Mouse (Mus musculus) monocyte, adult 2 months (primary cell): ENCODE measurements around the gene Btbd8.

Source experiments
- DNase-seq, 2 experiments: peaks; one replicate each; pipeline ENCODE4 v3.0.0; 2022; ENCODE audit warnings: low spot score in 2 of 2, low read depth in 1 of 2

The Btbd8 gene

DNA sequence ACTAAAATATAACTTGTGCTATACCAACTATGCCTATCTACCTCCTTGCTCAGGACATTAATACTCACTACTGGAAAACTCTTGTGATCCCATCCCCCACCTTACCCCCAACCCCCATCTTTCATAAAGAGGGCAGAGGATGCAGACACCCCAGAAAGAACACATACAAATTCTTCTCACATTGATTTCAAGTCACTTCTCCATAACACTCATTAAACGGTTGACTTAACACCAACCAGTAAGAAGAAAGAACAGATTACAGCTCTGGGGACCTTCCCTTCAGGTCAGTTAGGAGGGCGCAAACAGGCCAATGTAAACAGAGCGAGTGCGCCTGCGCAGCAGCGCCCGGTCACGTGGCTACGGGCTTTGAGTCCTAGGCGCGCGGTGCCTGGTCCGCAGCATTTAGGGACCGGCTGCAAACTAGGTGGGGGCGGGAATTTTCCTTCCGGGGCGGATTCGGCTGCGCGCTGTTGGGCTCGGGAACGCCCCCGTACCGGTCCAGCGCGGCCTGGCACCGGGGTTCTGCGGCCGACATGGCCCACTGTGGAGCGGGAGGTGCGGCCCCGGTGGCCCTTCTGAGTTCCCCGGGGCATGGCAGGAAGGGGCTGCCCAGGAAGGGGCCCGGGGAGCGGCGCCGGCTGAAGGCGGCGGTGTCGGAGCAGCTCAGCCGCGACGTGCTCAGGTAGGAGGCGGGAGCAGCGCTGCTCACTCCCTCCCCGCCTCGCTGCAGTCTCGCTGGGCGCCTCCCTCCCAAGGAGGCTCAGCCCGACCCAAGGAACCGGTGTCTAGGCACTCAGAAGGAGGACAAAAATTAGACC, at the start of gene Btbd8:
TSS of gene Btbd8 (plus strand) at position 534 of the 818 bp plus-strand sequence.
- DNase-seq = peak; percentile 73 to 85

DNA sequence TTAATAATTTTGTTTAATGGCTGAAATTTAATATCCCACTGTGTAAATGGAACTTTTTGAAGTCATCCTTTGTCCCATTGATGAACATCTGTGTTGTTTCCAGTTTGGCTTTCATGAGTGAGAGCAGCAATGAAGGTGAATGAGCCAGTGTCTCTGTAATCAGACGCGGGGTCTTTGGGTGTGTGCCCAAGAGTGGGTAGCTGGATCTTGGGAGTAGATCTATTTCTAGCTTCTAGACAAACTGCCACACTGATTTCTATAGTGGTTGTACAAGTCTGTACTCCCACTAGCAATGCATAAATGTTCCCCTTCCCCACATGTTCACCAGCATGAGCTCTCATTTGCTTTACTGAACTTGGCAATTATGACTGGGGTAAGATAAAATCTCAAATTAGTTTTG, 48.4 kb upstream of the Btbd8 start:
- no peak for DNase-seq

DNA sequence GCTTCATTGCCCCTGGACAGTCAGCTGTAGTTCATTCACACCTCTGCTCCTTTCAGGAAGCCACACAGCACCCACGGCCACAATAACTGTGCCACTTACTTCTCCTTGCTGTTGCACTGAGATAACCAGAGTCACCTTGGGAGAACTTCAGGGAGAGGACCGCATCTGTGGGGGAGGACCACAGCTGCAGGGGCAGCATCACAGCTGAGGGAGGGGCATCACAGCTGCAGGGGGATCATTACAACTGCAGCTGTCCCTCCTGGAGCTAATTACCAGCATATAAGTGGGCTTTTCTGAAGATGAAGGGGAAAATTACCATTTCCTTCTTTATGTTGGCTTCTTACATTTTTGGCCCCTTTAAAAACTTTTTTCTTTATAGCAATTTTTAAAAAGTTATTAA, 43.4 kb upstream of the Btbd8 start:
- DNase-seq = no peak

DNA sequence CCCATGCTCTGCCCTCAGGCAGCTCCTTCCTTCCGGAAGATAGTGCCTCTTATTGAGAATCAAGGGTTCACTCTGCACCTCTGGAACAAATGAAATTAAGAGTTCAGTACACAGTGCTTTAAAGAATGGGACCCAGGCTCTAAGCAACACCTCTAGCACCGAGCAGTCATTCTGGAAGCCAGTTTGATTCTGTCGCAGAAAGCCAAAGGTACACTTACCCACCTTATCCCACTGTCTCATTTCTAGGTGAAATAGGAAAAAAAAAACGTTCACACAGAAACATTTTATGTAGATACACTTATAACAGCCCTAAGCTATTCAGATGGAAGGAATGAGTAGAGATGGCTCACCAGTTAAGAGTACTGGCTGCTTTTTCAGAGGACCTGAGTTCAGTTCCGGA, 35.4 kb upstream of the Btbd8 start, which contains the start of gene Ephx4:
TSS of gene Ephx4 (plus strand) at position 301 of the 400 bp plus-strand sequence.
- DNase-seq = no peak

DNA sequence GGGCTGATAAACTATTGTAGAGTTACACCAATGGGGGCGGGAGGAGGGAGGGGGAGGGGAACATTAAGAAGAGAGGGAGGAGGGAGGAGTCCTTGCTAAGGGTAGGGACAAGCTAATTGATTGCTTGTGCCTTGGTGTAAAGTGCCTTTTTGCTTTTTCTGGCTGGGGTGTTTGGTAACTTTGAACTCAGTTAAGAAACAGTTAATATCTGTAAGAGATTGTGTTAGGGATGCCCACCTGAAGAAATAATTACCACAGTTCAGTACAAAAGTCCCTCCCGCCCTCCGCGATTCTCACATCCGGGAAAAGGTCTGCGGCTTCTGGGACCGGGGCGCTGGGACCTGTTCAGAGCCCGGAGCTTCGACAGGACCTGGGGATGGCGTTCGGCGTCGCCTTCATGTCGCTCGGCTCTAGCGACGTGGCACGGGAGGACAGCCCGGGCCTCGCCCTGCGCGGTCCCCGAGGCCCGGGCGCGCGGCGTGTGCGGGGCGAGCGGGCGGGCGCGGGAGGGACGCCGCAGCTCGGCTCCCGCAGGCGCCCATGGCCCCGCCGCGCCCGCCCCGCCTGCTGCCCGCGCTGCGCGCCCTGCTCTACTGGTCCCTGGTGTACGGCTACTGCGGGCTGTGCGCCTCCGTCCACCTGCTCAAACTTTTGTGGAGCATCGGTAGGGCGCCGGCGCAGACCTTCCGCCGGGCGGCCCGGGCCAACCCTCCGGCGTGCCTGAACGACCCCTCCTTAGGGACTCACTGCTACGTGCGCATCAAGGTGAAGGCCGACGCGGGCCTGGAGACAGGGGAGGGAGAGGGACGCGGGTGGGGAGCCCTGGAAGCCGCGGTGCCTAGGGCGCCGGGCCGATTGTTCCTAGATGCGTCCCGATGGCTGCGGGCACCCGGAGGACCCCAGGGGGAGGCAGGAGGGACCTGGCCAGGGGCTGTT, 34.5 kb upstream of the Btbd8 start:
- DNase-seq = no peak

DNA sequence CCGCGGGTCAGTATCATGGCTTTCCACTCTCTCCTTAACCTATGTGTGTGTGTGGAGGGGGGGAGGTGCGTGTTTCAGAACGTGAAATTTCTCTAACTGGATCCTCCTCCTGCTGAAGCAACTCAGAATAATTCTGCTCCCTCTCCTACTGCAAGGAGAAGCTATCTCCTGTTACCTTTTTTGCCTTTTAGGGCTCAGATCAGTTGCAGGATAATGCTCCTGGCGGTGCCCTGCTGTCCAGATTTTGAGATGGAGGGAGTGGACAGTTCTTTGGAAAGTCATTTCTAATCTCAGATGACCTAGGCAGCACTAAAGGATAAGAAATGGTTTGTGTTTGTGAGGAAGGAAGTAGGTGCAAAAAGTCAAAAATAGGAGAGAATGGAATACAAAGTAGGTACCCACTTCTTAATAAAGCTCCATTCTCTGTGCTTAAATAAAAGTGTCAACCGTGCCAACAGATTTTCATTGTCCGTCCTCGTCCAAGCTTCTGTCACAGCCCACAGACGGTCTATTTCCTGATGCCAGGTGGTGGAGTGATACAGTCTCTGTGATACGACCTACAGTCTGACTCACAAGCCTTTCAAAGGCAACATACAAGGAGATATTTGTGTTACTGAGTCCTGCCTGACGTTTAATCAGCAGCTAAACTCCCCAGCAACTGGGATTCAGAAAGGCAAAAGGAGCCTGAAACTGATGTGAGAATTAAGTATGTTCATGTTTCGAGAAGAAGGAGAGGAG, 33.7 kb upstream of the Btbd8 start:
- no peak for DNase-seq

DNA sequence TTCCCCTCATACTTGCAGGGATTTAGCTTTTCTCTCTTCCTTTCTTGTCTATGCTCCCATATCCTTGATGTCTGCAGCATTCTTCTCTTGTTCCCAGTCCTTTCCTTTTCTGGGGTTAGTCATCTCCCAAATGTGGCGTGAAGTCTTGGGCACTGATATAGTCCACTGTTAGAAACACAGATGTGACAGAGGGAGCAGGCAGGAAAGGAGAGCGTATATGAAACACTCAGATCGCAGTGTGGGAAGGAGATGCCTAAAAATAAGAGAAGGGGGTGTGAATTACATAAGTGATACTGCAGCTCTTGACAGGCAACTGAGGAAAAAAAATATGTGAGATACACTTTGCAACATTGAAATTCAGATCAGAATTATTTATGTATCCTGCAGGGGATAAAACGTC, 32.4 kb upstream of the Btbd8 start:
- no peak for DNase-seq

DNA sequence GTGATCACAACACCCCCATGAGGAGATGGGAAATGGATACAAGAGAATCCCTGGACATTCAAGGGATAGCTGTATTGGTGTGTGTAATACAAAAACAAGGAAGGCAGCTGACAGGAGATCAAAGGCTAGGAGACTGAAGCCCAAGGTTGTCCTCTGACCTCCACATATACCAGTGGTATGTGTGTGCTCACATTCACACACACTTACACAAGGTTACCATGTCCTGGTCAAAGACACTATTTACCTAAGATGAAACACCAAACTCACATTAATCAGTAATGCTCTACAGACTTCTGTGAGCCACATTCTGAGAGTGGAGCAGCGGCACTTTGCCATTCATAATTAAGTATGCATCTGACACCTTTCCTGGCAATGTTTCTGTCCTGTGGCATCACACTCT, 27.5 kb upstream of the Btbd8 start:
- DNase-seq = no peak

DNA sequence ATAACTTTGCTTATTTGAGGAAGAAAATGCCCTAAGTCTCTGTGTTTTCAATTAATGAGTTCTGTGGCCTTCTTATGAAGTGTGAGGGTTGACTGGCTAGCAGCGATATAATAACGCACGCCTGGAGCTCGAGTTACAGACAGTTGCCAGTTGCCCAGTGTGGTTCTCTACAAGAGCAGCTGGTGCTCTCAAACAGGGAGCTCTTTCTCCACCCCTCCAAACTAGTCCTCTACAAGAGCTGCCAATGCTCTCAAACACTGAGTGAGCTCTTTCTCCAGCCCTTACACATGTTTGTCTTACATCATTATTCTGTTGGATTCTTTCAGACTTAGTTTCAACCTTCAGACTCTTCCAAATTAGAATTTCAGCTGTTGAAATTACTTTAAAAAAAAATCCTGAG, 26.5 kb upstream of the Btbd8 start:
- DNase-seq = no peak

DNA sequence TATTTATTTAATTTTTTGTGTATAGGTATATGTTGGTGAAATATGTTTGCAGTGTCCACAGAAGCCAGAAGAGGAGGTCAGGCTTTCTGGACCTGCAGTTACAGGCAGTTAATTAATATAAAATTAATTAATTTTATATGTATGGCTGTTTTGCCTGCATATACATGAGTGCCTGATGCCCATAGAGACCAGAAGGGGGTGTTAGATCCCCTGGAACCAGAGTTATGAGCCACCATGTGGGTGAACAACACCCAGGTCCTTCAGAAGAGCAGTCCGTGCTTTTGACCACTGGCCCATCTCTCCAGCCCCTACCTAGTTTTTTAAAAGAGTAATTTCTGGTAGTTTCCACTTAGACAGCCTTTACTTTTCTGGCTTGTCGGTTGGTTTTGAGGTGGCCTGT, 25.5 kb upstream of the Btbd8 start:
- DNase-seq = no peak

DNA sequence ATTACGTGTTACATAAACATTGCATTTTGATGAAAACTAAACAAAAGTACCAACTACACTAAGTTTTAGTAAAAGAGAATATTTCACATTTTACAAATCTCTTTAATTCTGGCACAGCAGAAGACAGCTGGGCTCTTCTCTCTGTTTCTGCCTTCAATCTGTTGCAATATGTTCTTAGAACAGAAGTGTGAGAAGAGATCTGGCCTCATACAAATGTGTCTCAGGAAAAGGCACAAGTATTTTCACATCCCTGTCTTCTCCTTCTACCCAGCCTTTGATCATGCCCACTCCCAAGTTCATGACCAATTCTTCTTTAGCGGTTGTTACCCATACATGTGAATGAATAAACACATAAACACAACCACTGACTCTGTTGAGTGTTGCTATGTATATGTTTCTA, 22.7 kb upstream of the Btbd8 start:
- no peak for DNase-seq

DNA sequence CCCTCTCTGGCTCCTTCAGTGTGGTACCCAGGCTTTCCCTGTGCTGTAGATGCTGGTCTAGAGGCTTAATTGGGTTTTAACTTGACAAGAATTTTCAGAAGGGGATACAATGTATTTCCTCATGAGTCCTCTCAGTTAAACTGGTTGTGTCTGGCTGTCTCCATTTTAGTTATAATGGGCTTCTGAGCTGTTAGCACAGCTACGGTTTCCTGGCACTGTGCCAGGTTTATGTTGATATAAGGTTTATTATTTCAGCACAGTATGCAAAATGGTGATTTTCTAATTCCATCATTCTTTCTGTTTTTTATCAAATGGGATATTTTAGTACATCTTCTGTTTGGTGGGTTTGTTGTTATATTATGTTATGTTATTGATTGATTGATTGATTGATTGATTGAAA, 16.1 kb upstream of the Btbd8 start:
- DNase-seq = no peak

DNA sequence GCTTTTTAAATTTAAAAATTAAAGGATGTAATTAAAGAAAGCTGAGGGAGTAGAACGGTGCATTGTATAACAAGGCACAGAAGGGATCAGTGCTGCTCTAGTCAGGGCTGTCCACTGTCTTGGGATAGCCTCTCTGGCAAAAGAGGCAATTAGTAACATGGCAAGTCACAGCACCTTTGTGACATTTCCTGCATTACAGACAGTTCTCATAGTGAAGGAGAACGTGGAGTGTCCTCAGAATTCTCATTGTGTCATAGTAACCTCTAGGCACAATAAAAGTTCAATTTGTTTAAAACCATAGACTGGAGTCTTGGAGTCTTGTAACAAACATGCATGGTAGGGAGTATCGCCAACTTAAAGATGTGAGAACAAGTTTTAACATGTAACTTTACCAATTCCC, 6.5 kb upstream of the Btbd8 start, which contains the start of gene Lpcat2b:
TSS of gene Lpcat2b (plus strand) at position 301 of the 400 bp plus-strand sequence.
- no peak for DNase-seq

DNA sequence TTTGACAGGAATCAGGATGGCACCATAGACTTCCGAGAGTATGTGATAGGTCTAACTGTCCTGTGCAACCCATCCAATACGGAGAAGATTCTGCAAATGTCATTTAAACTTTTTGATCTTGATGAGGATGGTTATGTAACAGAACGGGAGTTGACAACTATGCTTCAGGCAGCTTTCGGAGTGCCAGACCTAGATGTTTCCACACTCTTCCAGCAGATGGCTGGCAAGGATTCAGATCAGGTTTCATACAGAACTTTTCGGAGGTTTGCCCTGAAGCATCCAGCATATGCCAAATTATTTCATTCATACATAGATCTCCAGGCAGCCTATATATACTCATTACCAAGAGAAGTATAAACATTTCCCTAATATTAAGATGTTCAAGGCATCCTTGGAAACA, 3.8 kb upstream of the Btbd8 start:
- DNase-seq = no peak

DNA sequence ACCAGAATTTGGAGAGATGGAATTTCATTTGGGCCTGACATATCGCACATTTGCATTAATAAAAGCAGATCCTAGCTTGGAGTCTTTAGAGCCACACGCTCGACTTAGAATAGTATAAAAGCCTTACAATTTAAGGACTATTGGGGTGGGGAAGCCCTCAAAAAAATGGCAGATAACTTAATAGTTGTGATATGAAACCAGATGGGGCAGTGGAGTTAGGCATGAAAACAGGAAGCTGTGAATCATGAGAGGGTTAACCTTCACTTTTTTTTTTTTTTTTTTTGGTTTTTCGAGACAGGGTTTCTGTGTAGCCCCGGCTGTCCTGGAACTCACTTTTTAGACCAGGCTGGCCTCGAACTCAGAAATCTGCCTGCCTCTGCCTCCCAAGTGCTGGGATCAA, 1.6 kb upstream of the Btbd8 start:
- no peak for DNase-seq

DNA sequence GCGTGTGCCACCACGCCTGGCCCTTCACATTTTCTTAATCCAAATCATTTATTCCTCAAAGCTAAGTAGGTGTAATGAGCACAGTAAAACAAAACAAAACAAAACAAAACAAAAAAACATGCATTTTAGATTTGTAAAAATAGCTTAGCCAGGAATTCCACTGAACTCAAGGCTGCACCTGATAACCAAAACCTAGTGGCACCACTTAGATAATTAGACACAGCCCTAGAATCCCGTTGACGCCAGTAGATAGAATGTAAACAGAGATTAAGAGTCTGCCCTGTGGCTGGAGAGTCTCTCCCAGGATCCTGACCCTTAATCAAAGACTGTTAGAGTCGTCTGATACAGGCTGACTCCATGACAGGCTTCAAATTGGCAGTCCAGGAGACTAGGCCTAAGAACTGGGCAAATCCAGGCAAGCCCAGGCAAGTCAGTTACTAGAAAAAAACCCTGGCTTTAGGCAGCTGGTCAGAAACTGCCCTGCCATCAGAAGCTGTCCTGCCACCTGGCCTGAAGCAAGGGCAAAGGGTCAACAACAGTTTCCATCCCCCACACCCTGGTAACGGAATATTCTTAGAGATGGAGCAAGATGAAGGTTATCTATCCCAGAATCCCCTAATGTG, 1.1 kb upstream of the Btbd8 start:
- DNase-seq = no peak

DNA sequence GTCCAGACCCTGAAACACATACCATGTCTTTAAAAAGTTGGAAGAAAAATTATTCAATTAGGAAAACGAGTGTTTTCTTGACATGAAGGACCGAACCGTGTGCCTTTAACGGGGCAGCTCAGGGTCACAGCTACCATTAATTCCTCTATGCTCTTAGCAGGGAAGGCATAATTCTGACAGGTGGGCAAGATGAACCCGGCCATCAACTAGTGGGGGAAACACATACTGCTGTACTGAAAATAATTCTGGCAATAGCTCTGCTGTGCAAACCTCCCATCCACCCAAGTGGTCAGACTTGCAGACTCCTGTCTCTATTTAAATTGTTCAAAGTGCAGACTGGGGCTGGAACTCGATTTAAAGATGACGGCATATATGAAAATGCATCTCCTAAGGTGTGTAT, 556 bp downstream of the Btbd8 start:
- no peak for DNase-seq

DNA sequence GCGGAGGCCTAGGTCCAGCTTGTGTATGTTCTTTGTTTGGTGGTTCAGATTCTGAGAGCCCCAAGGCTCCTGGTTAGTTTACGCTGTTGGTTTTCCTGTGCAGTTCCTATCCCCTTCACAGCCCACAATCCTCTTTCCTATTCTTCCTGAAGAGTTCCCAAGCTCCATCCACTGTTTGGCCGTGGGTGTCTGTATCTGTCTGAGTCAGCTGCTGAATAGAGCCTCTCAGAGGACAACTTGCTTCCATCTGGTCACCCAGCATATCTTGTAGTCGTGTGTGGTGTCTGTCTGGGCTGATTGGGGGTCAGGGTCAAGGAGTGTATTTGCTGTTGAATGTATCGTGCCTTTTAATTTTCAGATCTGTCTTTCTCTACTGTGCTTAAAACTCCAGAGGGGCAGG, 4.1 kb downstream of the Btbd8 start:
- no peak for DNase-seq

DNA sequence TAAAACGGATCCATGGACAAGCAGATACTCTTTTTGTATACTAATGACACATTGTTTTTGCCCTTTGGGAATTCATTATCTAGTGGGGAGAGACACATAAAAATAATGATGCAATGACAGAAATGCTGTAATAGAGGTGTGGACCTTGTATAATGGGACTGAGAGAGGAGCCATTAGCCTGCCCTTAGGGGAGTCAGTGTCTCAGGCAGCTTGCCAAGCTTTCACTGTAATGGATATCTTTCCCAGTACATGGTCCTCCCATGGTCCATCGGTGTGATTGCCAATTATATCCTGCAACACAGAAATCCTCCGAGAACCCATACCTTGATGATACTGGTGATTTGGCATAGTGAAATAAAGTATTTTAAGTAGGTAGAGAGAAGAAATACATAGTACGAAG, 6.5 kb downstream of the Btbd8 start:
- no peak for DNase-seq

DNA sequence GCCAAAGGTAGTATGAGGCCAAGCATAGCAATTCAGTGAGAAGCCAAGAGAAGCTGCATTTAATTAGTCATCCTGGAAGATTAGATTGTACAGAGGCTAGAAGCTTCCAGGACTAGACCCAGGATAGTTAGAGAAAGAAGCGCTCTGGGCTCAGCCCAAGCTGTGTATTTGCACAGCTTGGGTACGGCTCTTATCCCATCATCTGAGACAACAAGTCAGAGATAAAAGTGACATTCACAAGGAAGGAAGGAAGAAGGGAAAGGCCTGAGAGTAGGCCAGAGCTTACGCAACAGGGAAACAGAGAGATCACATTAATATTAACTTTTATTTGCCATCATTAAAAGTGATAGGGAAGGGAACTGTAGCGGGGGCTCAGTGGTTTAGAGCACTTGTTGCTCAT, 10.2 kb downstream of the Btbd8 start:
- no peak for DNase-seq

DNA sequence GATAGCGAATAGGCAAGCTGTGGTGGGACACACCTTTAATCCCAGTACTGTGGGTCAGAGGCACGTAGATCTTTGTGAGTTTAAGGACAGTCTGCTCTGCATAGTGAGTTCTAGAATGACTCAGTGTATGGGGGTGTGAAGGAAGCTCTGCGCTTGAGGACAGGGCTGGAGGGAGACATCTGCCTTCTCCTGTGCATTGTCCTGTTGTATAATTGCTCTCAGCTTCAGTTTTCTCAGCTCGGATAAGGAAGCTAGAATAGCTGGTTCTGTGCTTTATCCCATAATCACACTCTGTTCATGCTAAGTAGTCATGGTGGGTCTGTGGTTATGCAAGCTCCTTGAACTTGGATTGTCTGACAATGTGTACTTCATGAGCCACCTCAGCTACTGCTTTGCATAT, 11.0 kb downstream of the Btbd8 start:
- no peak for DNase-seq
